Mouse (Mus musculus) left cerebral cortex, adult 2 months (tissue): ENCODE measurements at regions not wholly inside any gene's neighbourhood (a gene's known extent, or its start where the extent isn't known, plus 50 kb on each side); places are given as distances from the start of the nearest gene placed in this dataset.

ENCODE experiments used
- DNase-seq, 2 experiments: peaks; one replicate each; pipeline ENCODE4 v3.0.0; 2021 to 2022; ENCODE audit warnings: low spot score in 2 of 2, mixed read lengths in 1 of 2; ENCODE audit errors: extremely low spot score in 1 of 2
- H3K27ac ChIP-seq: fragments of 200-600 bp; 2 replicates; pipeline ENCODE4 v1.8.1; 2022
- H3K4me3 ChIP-seq: fragments of 200-600 bp; 2 replicates; pipeline ENCODE4 v1.8.1; 2022
- CTCF ChIP-seq: fragments of 200-600 bp; IDR thresholded peaks from 2 replicates; pipeline ENCODE4 v1.8.1; 2022; ENCODE audit warnings: antibody characterized with exemption, mild to moderate bottlenecking, moderate library complexity
- intact Hi-C: fragments of 180-260 bp; cut with DNase I; formaldehyde crosslinking; loops from one replicate; pipeline ENCODE4 v1.15.1; 2025

- TF ChIP-seq CTCF = no peak
- H3K4me3 ChIP-seq = no peak overlapping the region
- intact Hi-C loops = no loop called here
- H3K27ac ChIP-seq = no peak overlapping the region
- no peak for DNase-seq
Observed at GRCm38 (mm10) chr15:96763611-96764010, 64.1 kb upstream of the Slc38a2 start.

- no peak for TF ChIP-seq CTCF
- DNase-seq = no peak
- no peak overlapping the region for H3K4me3 ChIP-seq
- H3K27ac ChIP-seq = no peak overlapping the region
- intact Hi-C loops = no loop called here
Observed at GRCm38 (mm10) chr15:96759078-96759995, 59.8 kb upstream of the Slc38a2 start.

GRCm38 (mm10) chr15:96757446-96758198 is 58.1 kb upstream of the Slc38a2 start:
- no peak overlapping the region for H3K27ac ChIP-seq
- TF ChIP-seq CTCF = no peak
- no peak overlapping the region for H3K4me3 ChIP-seq
- no peak for DNase-seq
- intact Hi-C loops = no loop called here

GRCm38 (mm10) chr15:96756456-96756855 is 56.9 kb upstream of the Slc38a2 start:
- H3K27ac ChIP-seq = no peak overlapping the region
- H3K4me3 ChIP-seq = no peak overlapping the region
- intact Hi-C loops = no loop called here
- DNase-seq = no peak
- no peak for TF ChIP-seq CTCF

- TF ChIP-seq CTCF = no peak
- intact Hi-C loops = no loop called here
- Histone ChIP-seq H3K4me3 (no peak overlapping the region), H3K27ac (no peak overlapping the region)
- no peak for DNase-seq
Observed at GRCm38 (mm10) chr15:96755951-96756350, 56.4 kb upstream of the Slc38a2 start.

GRCm38 (mm10) chr15:96755322-96755942 is 55.9 kb upstream of the Slc38a2 start:
- Histone ChIP-seq H3K27ac (no peak overlapping the region), H3K4me3 (no peak overlapping the region)
- intact Hi-C loops = no loop called here
- DNase-seq = no peak
- no peak for TF ChIP-seq CTCF

GRCm38 (mm10) chr15:96754079-96754478 is 54.5 kb upstream of the Slc38a2 start:
- H3K4me3 ChIP-seq = no peak overlapping the region
- TF ChIP-seq CTCF = no peak
- intact Hi-C loops = no loop called here
- no peak for DNase-seq
- no peak overlapping the region for H3K27ac ChIP-seq

- DNase-seq = no peak
Observed at GRCm38 (mm10) chr15:96752719-96753118, 53.2 kb upstream of the Slc38a2 start.

GRCm38 (mm10) chr15:96752062-96752358 is 52.5 kb upstream of the Slc38a2 start:
- no peak for DNase-seq
- Histone ChIP-seq H3K27ac (no peak overlapping the region), H3K4me3 (no peak overlapping the region)
- no peak for TF ChIP-seq CTCF
- intact Hi-C loops = no loop called here

More at GRCm38 (mm10) chr15:96752719-96753118, 53.2 kb upstream of the Slc38a2 start:
- H3K27ac ChIP-seq = no peak overlapping the region
- H3K4me3 ChIP-seq = no peak overlapping the region
- no peak for TF ChIP-seq CTCF
- intact Hi-C loops = no loop called here

- DNase-seq = no peak
- no peak overlapping the region for H3K4me3 ChIP-seq
- intact Hi-C loops = no loop called here
- H3K27ac ChIP-seq = no peak overlapping the region
- TF ChIP-seq CTCF = no peak
Observed at GRCm38 (mm10) chr15:96751243-96752061, 51.9 kb upstream of the Slc38a2 start.

GRCm38 (mm10) chr15:96749534-96750256 is 50.2 kb upstream of the Slc38a2 start:
- intact Hi-C loops = no loop called here
- no peak for TF ChIP-seq CTCF
- H3K4me3 ChIP-seq = no peak overlapping the region
- no peak overlapping the region for H3K27ac ChIP-seq
- no peak for DNase-seq
